Mouse (Mus musculus) heart, adult 2 months (tissue): ENCODE results near the gene Ssbp2.

Source experiments
- CTCF ChIP-seq: fragments of 200-600 bp; IDR thresholded peaks from 2 replicates; pipeline ENCODE4 v1.8.1; 2022; ENCODE audit warnings: antibody characterized with exemption, mild to moderate bottlenecking, moderate library complexity
- POLR2A ChIP-seq: fragments of 200-500 bp; IDR thresholded peaks from 2 replicates; pipeline ENCODE4 v1.6.1; 2011; ENCODE audit warnings: mild to moderate bottlenecking, low read depth, low read length, control low read depth; ENCODE audit not compliant: insufficient read depth

DNA sequence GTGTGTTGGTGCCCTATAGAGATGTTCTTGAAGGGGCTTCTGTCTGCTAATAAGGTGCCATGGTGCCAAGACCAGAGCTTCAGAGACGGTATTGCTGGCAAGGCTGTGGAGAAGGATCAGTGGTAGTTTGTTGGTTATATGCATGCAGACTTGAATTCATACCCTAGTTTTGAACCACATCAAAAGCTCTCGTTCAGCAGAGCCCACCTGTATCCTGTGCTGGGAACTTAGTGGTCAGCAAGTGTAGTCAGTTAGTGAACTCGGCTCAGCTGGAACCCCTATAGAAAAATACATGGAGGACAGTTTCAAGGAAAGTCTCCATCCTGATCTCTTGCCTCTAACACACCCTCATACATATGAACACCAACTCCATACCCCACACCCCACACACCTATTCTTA, 69.7 kb downstream of the Ssbp2 start:
- TF ChIP-seq POLR2A (no peak), CTCF (no peak)
